Mouse (Mus musculus): Measurements from ENCODE around the gene AC161166.1. TPM values are rescaled to one million over a fixed set of nuclear protein-coding genes. Genes with fewer than 3 reads are reported as not detected.
A peak's percentile ranks its signal among the peaks of the same experiment; 100 is the strongest.
"Not testable (repeated sequence)": the region's sequence is repeated elsewhere in the genome, so short reads cannot be mapped to it uniquely, and the experiment has no call there.

The AC161166.1 gene
- polyA plus RNA-seq, 1 experiment from 2014 or later: 1.2 TPM

- Histone ChIP-seq H3K4me1 (peaks cover 47% of the 10 kb centered on the region), H3K27ac (replicated peaks) (no peak overlapping the region), H3K4me3 (no peak overlapping the region), H3K36me3 (replicated peaks) (peaks cover 16% of the 10 kb centered on the region), H3K27me3 (replicated peaks; ENCODE audit: low read depth, poor library complexity, severe bottlenecking) (peaks cover 73% of the 10 kb centered on the region), H3K9me3 (no peaks in the 10 kb centered on the region; the same call in 1 of the 2 replicates)
- no peak for DNase-seq (ENCODE audit: low spot score)
- WGBS: 46% methylated on average over 21 of the region's 21 CpGs
Observed at GRCm38 (mm10) chr7:24501492-24501891, 10.8 kb downstream of the AC161166.1 start.

- 26% methylated on average over 7 of the region's 7 CpGs for WGBS
- H3K9me3 ChIP-seq: no peaks in the 10 kb centered on the region; the same call in 1 of the 2 replicates
- peaks cover 41% of the 10 kb centered on the region for H3K4me1 ChIP-seq
- peaks cover 73% of the 10 kb centered on the region for H3K27me3 ChIP-seq (replicated peaks; ENCODE audit: low read depth, poor library complexity, severe bottlenecking)
- DNase-seq (ENCODE audit: low spot score): peak; percentile 50
- no peak overlapping the region for H3K27ac ChIP-seq (replicated peaks)
- H3K36me3 ChIP-seq (replicated peaks): peaks cover 16% of the 10 kb centered on the region
- H3K4me3 ChIP-seq: no peak overlapping the region
Observed at GRCm38 (mm10) chr7:24500929-24501328, 11.3 kb downstream of the AC161166.1 start.

GRCm38 (mm10) chr7:24499856-24500577 is 12.2 kb downstream of the AC161166.1 start:
- Histone ChIP-seq H3K27me3 (replicated peaks; ENCODE audit: low read depth, poor library complexity, severe bottlenecking) (peaks cover 73% of the 10 kb centered on the region), H3K4me3 (peak overlapping the region; percentile 57), H3K27ac (replicated peaks) (no peak overlapping the region), H3K36me3 (replicated peaks) (peaks cover 16% of the 10 kb centered on the region), H3K4me1 (peaks cover 32% of the 10 kb centered on the region), H3K9me3 (no peaks in the 10 kb centered on the region; the same call in 1 of the 2 replicates)
- WGBS: 13% methylated on average over 43 of the region's 43 CpGs
- DNase-seq (ENCODE audit: low spot score): peak; percentile 65

GRCm38 (mm10) chr7:24488303-24488702 is 24.0 kb downstream of the AC161166.1 start:
- no peaks in the 10 kb centered on the region for H3K9me3 ChIP-seq
- H3K36me3 ChIP-seq (replicated peaks): no peaks in the 10 kb centered on the region
- peaks cover 22% of the 10 kb centered on the region for H3K4me1 ChIP-seq
- no peak for DNase-seq (ENCODE audit: low spot score)
- no peak overlapping the region for H3K4me3 ChIP-seq
- H3K27me3 ChIP-seq (replicated peaks; ENCODE audit: low read depth, poor library complexity, severe bottlenecking): peaks cover 34% of the 10 kb centered on the region
- no peak overlapping the region for H3K27ac ChIP-seq (replicated peaks)
- WGBS: 87% methylated on average over 8 of the region's 8 CpGs

GRCm38 (mm10) chr7:24487403-24487802 is 24.9 kb downstream of the AC161166.1 start:
- Histone ChIP-seq H3K27me3 (replicated peaks; ENCODE audit: low read depth, poor library complexity, severe bottlenecking) (peaks cover 43% of the 10 kb centered on the region), H3K4me3 (no peak overlapping the region; the same call in 1 of the 2 replicates), H3K9me3 (no peaks in the 10 kb centered on the region), H3K4me1 (peaks cover 30% of the 10 kb centered on the region), H3K36me3 (replicated peaks) (no peaks in the 10 kb centered on the region), H3K27ac (replicated peaks) (peak overlapping the region; percentile 61; the same call in 1 of the 2 replicates)
- 42% methylated on average over 3 of the region's 3 CpGs for WGBS
- no peak for DNase-seq (ENCODE audit: low spot score)

- Histone ChIP-seq H3K4me1 (peaks cover 34% of the 10 kb centered on the region), H3K27ac (replicated peaks) (peak overlapping the region; percentile 61), H3K27me3 (replicated peaks; ENCODE audit: low read depth, poor library complexity, severe bottlenecking) (peaks cover 50% of the 10 kb centered on the region), H3K36me3 (replicated peaks) (no peaks in the 10 kb centered on the region), H3K9me3 (no peaks in the 10 kb centered on the region), H3K4me3 (peak overlapping the region; percentile 3; the same call in 1 of the 2 replicates)
- DNase-seq (ENCODE audit: low spot score): no peak
- WGBS: 51% methylated on average over 9 of the region's 9 CpGs
Observed at GRCm38 (mm10) chr7:24486654-24487130, 25.6 kb downstream of the AC161166.1 start.

- Histone ChIP-seq H3K36me3 (replicated peaks) (no peaks in the 10 kb centered on the region), H3K4me3 (no peak overlapping the region), H3K4me1 (peaks cover 46% of the 10 kb centered on the region), H3K9me3 (no peaks in the 10 kb centered on the region), H3K27ac (replicated peaks) (peak overlapping the region; percentile 61; the same call in 1 of the 2 replicates), H3K27me3 (replicated peaks; ENCODE audit: low read depth, poor library complexity, severe bottlenecking) (peaks cover 62% of the 10 kb centered on the region)
- WGBS: 78% methylated on average over 9 of the region's 9 CpGs
- DNase-seq (ENCODE audit: low spot score): no peak
Observed at GRCm38 (mm10) chr7:24485481-24485880, 26.8 kb downstream of the AC161166.1 start.

- peaks cover 47% of the 10 kb centered on the region for H3K4me1 ChIP-seq
- not testable (repeated sequence) for H3K36me3 ChIP-seq (replicated peaks); H3K27ac ChIP-seq (replicated peaks); DNase-seq (ENCODE audit: low spot score); H3K9me3 ChIP-seq
- 46% methylated on average over 6 of the region's 6 CpGs for WGBS
- H3K27me3 ChIP-seq (replicated peaks; ENCODE audit: low read depth, poor library complexity, severe bottlenecking): peaks cover 83% of the 10 kb centered on the region
- H3K4me3 ChIP-seq: peak overlapping the region; percentile 83; the same call in 1 of the 2 replicates
Observed at GRCm38 (mm10) chr7:24483291-24483690, 29.0 kb downstream of the AC161166.1 start.

GRCm38 (mm10) chr7:24482208-24483020 is 29.8 kb downstream of the AC161166.1 start:
- H3K27ac ChIP-seq (replicated peaks): peak overlapping the region; percentile 85
- peak overlapping the region; percentile 83 for H3K4me3 ChIP-seq
- 3% methylated on average over 35 of the region's 38 CpGs for WGBS
- H3K36me3 ChIP-seq (replicated peaks): no peaks in the 10 kb centered on the region
- peaks cover 83% of the 10 kb centered on the region for H3K27me3 ChIP-seq (replicated peaks; ENCODE audit: low read depth, poor library complexity, severe bottlenecking)
- H3K4me1 ChIP-seq: peaks cover 45% of the 10 kb centered on the region
- no peak for DNase-seq (ENCODE audit: low spot score)
- no peaks in the 10 kb centered on the region for H3K9me3 ChIP-seq

GRCm38 (mm10) chr7:24481474-24482207 is 30.6 kb downstream of the AC161166.1 start, which contains the start of gene Cadm4:
TSS of gene Cadm4 (plus strand) at chr7:24482023.
- peaks cover 82% of the 10 kb centered on the region for H3K27me3 ChIP-seq (replicated peaks; ENCODE audit: low read depth, poor library complexity, severe bottlenecking)
- WGBS: 1% methylated on average over 83 of the region's 83 CpGs
- peak within 1 kb of the TSS; percentile 85 for H3K27ac ChIP-seq (replicated peaks)
- peaks cover 37% of the 10 kb centered on the region for H3K4me1 ChIP-seq
- DNase-seq (ENCODE audit: low spot score): peak; percentile 94
- H3K9me3 ChIP-seq: no peaks in the 10 kb centered on the region
- H3K4me3 ChIP-seq: peak within 1 kb of the TSS; percentile 83
- H3K36me3 ChIP-seq (replicated peaks): no peaks in the 10 kb centered on the region

GRCm38 (mm10) chr7:24480986-24481473 is 31.2 kb downstream of the AC161166.1 start:
- H3K4me3 ChIP-seq: peak overlapping the region; percentile 83
- H3K36me3 ChIP-seq (replicated peaks): no peaks in the 10 kb centered on the region
- no peaks in the 10 kb centered on the region for H3K9me3 ChIP-seq
- H3K27me3 ChIP-seq (replicated peaks; ENCODE audit: low read depth, poor library complexity, severe bottlenecking): peaks cover 76% of the 10 kb centered on the region
- peak overlapping the region; percentile 85 for H3K27ac ChIP-seq (replicated peaks)
- no peak for DNase-seq (ENCODE audit: low spot score)
- peaks cover 31% of the 10 kb centered on the region for H3K4me1 ChIP-seq
- 11% methylated on average over 14 of the region's 14 CpGs for WGBS
